Mouse (Mus musculus) spleen, postnatal 36 days (tissue): ENCODE measurements at regions not wholly inside any gene's neighbourhood (a gene's known extent, or its start where the extent isn't known, plus 50 kb on each side); places are given as distances from the start of the nearest gene placed in this dataset.
"Not testable (repeated sequence)": the region's sequence is repeated elsewhere in the genome, so short reads cannot be mapped to it uniquely, and the experiment has no call there.

Experiments
- DNase-seq, 2 experiments: peaks; one replicate each; pipeline ENCODE4 v3.0.0; 2022; ENCODE audit warnings: low spot score in 2 of 2, mixed read lengths in 1 of 2

DNA sequence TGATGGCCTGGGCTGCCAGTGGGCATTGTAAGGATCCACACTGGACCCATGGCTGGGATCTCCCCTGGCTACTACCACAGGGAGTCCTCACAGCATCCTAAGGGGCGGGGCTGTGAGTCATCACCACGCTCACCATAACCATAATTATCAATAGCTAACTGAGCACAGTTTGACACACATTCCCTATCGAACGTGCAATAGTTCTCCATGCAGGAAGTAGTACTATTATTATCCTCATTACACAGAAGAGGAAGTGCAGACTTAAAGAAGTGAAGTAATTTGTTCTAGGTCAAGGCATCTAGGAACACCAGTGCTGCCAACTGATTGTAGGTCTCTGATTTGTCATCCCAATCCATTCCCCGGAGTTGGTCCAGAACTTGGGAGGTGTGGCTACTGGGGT, 84.1 kb upstream of the Trim2 start:
- no peak for DNase-seq

DNA sequence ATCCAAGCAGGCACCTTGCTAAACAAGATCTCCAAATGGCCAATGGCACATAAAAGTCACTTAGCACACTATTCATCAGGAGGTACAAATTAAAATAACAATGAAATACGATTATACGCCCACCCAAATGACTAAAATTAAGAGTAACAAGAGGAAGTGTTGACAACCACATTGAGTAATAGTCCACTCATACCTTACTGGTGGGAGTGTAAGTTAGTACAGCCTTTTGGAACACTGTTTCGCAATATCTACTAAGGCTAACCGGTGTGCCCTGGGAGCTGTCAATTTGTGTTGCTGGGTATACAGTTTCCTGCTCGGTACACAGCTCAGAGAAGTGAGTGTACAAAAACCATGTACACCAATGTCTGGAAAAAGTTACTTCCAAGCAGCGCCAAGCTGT, 81.8 kb upstream of the Trim2 start:
- no peak for DNase-seq

DNA sequence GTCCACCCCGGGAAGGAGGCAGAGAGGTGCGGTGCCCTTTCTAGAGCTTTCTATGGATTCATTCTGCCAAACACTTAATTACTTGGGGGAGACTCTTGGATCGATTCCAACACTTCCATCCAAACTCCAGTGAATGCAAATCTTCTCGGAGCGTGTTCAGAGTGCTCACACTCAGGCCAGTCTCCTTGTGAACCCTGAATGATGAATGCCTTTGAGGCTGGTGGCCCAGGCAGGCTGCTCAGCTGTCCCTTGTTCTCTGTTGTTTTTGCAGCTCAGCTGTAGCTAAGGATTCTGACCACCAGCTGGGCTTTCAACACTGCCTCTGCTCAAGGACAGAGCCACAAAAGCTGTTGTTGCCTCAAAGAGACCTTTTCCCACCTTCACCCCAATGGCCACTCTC, 79.0 kb upstream of the Trim2 start:
- no peak for DNase-seq

DNA sequence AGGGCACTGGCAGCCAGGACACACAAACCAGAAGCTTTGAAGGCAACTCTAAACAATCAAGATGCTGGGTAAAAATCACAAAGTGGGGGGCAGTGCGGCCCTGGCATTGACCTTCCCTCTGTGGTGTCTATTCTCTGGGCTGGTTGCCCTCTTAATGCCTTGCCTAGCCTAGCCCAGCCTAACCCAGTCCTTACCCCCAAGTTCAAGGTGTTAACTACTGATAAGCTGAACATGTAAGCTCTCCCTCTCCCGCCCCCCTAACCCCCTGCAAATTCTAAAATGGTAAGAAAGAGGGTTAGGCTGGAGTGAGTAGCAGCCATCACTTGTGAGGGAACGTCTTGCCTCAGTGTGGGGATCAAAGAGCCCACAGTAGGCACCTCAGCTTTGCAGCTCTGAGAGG, 76.9 kb upstream of the Trim2 start:
- peak in 1 of 2 experiments; percentile 33 for DNase-seq

DNA sequence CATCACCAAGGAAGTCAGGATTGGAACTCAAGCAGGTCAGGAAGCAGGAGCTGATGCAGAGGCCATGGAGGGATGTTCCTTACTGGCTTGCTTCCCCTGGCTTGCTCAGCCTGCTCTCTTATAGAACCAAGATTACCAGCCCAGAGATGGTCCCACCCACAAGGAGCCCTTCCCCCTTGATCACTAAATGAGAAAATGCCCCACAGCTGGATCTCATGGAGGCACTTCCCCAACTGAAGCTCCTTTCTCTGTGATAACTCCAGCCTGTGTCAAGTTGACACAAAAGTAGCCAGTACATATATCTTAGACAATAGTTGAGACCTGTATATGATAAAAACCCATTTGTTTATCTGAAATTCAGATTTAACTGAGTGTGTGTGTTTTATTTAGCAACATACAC, 76.4 kb upstream of the Trim2 start:
- not testable (repeated sequence) for DNase-seq

DNA sequence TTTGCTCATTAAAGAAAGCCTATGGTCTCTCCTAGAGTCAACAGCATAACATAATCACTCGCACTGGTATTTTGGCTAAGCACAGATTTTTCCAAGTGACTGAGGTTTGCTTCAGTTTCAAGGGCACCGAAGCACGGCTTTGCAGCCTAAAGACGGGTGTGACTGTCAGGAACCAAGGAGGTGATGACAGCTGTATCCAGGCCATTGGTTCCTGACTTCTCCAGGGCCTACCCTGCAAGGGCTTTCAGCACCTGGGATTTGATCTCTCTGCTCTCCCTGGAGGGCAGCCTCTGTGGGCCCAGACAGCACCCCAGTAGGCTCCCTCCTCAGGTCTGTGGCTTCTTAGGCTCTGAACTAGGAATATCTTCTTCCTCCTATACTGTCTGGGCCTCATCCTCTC, 75.3 kb upstream of the Trim2 start:
- no peak for DNase-seq

DNA sequence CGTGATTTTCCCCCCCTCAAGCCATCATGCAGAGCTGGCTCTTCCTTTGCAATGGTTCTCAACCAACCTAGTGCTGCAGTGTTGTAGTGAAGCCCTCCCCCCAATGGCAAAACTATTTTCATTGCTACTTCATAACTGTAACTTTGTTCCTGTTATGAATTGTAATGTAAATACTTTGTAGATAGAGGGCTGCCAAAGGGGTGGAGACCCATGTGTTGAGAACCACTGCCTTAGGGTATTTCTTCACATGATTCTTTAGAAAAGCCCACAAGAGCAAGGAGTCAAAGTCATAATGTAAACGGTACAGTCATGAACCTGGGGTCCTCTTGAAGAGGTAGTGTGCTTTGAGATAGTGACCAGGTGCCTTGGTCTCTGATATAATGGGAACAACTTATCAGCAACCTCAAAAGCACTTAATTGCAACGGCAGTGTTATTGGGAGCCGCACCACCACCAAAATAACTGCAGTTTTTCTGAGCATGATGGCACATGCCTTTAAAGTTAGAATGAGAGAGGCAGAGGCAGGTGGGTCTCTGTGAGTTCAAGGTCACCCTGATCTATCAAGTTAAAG, 72.4 kb upstream of the Trim2 start:
- DNase-seq = no peak

DNA sequence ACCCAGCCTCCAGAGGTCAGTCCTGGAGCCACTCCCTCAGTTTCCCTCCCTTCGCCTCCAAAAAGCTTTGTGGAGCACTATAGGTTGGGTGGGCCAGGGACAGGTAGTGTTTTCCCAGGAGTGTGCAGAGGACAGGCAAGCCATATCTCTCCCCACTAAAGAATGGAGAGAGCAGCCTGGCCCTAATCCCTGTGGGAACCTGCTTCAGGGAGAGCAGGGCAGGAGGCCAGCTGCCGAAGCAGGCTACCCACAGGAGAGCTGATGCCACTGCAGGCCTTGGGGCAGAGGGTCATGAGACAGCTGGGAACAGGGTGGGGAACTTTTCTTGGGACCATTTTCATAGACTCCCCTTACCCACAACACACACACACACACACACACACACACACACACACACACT, 69.8 kb upstream of the Trim2 start:
- no peak for DNase-seq

DNA sequence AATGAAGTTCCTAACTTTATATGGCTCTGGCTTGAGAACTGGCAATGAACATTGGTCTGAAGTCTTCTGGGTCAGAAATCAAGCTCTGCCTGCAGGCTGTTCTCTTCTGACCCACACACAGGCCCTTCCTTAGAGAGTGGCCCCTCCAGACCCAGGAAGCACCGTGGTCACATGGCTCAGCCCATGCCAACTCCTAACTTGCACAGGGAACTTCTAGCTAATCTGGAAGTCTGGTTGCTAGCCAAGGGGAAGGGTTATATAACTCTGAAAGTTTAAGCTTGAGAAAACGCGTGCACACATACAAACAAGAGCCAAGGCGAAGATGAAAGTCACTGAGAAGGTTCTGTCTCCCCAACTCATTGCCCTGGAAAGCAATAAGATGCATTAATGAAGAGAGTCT, 69.2 kb upstream of the Trim2 start:
- DNase-seq = no peak

DNA sequence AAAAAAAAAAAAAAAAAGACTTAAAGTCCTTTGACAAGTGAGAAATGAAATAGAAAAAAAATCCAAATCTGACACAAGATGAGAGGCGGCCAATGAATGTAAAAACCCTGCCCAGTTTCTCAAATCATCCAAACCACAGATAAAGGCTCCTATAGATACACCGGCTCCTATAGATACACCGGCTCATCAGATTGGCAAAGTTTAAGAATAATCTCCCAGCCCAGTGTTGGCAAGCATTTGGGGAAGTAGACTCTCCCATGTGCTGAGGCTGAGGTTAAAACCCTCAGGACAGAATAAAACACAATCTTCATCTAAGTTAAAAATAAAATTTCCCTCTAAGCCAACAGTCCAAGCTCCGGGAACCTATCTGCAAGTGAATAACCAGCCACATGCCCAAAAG, 65.2 kb upstream of the Trim2 start:
- no peak for DNase-seq

DNA sequence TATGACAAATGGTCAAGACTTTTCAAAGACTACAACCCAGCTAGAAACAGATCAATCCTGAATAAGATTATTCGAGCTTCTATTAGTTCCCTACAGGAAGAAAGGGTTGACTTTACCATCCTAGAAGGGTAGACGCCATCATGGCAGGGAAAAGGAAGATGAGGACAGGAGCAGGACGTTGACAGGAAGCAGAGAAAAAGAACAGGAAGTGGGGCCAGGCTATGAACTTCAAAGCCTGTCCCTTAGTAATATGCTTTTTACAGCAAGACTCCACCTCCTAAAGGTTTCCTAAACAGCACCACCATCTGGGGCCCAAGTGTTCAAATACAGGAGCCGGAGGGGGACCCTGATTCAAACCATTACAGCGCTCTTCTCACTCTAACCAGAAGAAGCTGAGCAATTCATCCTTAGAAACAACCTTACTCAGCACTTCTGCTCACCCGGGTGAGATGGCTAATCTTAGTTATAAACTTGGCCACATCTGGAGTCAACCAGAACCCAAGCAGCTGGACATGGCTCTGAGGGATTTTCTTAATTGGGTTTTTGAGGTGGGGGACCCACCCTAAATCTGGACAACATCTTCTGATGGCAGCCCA, 60.6 kb upstream of the Trim2 start:
- DNase-seq = no peak

DNA sequence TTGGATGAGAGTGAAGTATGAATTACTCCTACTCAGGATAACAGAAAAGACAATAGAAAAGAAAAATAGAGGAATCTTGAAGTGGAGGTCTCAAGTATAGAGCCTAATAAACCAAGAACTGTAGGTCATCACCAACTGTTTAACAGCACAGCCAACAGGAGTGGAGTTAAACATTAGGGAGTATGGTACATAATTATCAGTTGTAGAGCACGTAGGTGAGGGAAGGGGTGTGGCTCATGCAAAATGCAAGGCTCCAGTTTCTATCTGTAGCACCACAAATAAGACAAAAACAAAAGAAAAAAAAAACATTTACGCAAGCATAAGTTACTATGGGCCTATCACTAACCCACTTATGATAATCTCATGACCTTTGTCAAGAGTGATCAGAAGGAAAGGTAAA, 52.0 kb upstream of the Trim2 start:
- no peak for DNase-seq

DNA sequence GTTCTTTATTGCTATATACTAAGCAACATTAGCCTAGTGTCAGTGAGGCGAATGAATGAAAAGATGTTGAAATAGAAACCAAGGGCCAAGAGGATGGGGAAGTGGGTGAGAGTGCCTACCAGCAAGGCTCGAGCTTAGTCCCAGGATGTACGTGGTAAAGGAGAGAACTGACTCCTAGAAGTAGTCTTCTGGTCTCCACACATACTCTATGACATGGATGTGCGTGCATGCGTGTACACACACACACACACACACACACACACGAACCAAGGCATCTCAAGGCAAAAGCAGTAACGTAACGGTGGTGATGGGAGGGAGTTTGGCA, 50.0 kb upstream of the Trim2 start:
- no peak for DNase-seq
